Mouse (Mus musculus) forebrain, embryonic 13.5 days (tissue): Measurements from ENCODE around the gene Mprip. TPM values are rescaled to one million over a fixed set of nuclear protein-coding genes. Genes with fewer than 3 reads are reported as not detected.

Experiments used
- ATAC-seq: fragments of 200-750 bp; cut with Nextera tagmentation; 2 replicates; pipeline ENCODE4 v1.8.0; 2017
- H3K27ac ChIP-seq: fragments of 300-500 bp; sonication (generic); 2 replicates; pipeline ENCODE4 v1.5.1; 2015; ENCODE audit warnings: inconsistent platforms, mild to moderate bottlenecking, moderate library complexity
- H3K27me3 ChIP-seq: fragments of 300-500 bp; sonication (generic); 2 replicates; pipeline ENCODE4 v1.6.1; 2015; ENCODE audit warnings: mild to moderate bottlenecking, inconsistent platforms
- H3K36me3 ChIP-seq: fragments of 300-500 bp; sonication (generic); 2 replicates; pipeline ENCODE4 v1.6.1; 2015; ENCODE audit warnings: mild to moderate bottlenecking, inconsistent platforms; ENCODE audit not compliant: poor library complexity, severe bottlenecking
- H3K4me1 ChIP-seq: fragments of 300-500 bp; sonication (generic); 2 replicates; pipeline ENCODE4 v1.6.1; 2015; ENCODE audit warnings: inconsistent platforms
- H3K4me2 ChIP-seq: fragments of 300-500 bp; sonication (generic); 2 replicates; pipeline ENCODE4 v1.6.1; 2015; ENCODE audit warnings: inconsistent platforms, mild to moderate bottlenecking, moderate library complexity
- H3K4me3 ChIP-seq: fragments of 300-500 bp; sonication (generic); 2 replicates; pipeline ENCODE4 v1.5.1; 2015; ENCODE audit warnings: mild to moderate bottlenecking, inconsistent platforms
- H3K9ac ChIP-seq: fragments of 300-500 bp; sonication (generic); 2 replicates; pipeline ENCODE4 v1.6.1; 2015; ENCODE audit warnings: mild to moderate bottlenecking, inconsistent platforms
- H3K9me3 ChIP-seq: fragments of 300-500 bp; sonication (generic); replicated peaks from 2 replicates; pipeline ENCODE4 v1.6.1; 2016; ENCODE audit warnings: inconsistent platforms
- WGBS: fragments of 180-500 bp; shearing (Covaris S2); methylation state at CpG from one replicate; pipeline ENCODE4 v1.1.7; 2015; 5-methylcytosine and 5-hydroxymethylcytosine counted together
- polyA plus RNA-seq: library from polyadenylated mRNA; unstranded; fragments of >200 nt; fragmentation: Nextera tagmentation; extraction: Ambion mirVana; gene quantifications from 2 replicates; pipeline ENCODE4 v1.2.1, GENCODE M21; 2015

The Mprip gene
- polyA plus RNA-seq, 1 experiment from 2014 or later: 37.1 TPM

GRCm38 (mm10) chr11:59775435-59776148 lies 114.5 kb downstream of the Mprip start:
- ATAC-seq: no peak
- Histone ChIP-seq H3K4me1 (no peaks in the 10 kb centered on the region), H3K9ac (no peak overlapping the region), H3K9me3 (no peaks in the 10 kb centered on the region), H3K4me3 (no peak overlapping the region), H3K36me3 (peaks cover 83% of the 10 kb centered on the region), H3K4me2 (no peak overlapping the region), H3K27me3 (no peaks in the 10 kb centered on the region), H3K27ac (no peak overlapping the region)
- 88% methylated on average over 13 of the region's 13 CpGs for WGBS

DNA sequence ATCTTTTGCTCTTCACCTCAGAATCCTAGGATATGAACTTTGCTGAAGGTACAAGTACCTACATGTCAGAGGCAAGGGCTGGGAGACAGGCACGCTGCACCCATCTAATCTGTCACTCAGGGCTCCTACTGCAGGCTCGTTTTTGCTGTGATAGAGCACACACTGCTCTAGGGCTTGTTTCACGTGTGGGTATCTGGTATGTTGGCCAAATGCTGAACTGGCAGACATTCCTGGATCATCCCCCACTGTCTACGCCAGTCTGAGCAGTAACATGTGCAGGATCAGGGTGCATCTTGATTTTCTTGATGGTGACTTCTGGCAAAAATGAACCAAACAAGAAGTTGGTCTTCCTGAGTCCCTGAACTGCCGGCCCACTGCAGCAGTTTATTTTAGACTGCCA lies 116.2 kb downstream of the Mprip start:
- Histone ChIP-seq H3K27ac (no peak overlapping the region), H3K4me3 (no peak overlapping the region), H3K4me1 (no peaks in the 10 kb centered on the region), H3K4me2 (no peak overlapping the region), H3K9me3 (no peaks in the 10 kb centered on the region), H3K36me3 (peaks cover 66% of the 10 kb centered on the region), H3K27me3 (no peaks in the 10 kb centered on the region), H3K9ac (no peak overlapping the region)
- 94% methylated on average over 5 of the region's 5 CpGs for WGBS
- no peak for ATAC-seq

- no peak overlapping the region for H3K27ac ChIP-seq
- no peaks in the 10 kb centered on the region for H3K27me3 ChIP-seq
- H3K9ac ChIP-seq: no peak overlapping the region
- no peak overlapping the region for H3K4me3 ChIP-seq
- peaks cover 56% of the 10 kb centered on the region for H3K36me3 ChIP-seq
- WGBS: 54% methylated on average over 9 of the region's 9 CpGs
- H3K4me1 ChIP-seq: no peaks in the 10 kb centered on the region
- no peak for ATAC-seq
- no peak overlapping the region for H3K4me2 ChIP-seq
- H3K9me3 ChIP-seq: no peaks in the 10 kb centered on the region
Observed at GRCm38 (mm10) chr11:59778181-59778873, 117.2 kb downstream of the Mprip start.

- no peak overlapping the region for H3K27ac ChIP-seq
- peaks cover 50% of the 10 kb centered on the region for H3K36me3 ChIP-seq
- H3K27me3 ChIP-seq: no peaks in the 10 kb centered on the region
- H3K9me3 ChIP-seq: no peaks in the 10 kb centered on the region
- H3K9ac ChIP-seq: no peak overlapping the region
- 71% methylated on average over 1 of the region's 1 CpGs for WGBS
- H3K4me1 ChIP-seq: no peaks in the 10 kb centered on the region
- no peak overlapping the region for H3K4me3 ChIP-seq
- no peak for ATAC-seq
- no peak overlapping the region for H3K4me2 ChIP-seq
Observed at GRCm38 (mm10) chr11:59778874-59779223, 117.7 kb downstream of the Mprip start.

DNA sequence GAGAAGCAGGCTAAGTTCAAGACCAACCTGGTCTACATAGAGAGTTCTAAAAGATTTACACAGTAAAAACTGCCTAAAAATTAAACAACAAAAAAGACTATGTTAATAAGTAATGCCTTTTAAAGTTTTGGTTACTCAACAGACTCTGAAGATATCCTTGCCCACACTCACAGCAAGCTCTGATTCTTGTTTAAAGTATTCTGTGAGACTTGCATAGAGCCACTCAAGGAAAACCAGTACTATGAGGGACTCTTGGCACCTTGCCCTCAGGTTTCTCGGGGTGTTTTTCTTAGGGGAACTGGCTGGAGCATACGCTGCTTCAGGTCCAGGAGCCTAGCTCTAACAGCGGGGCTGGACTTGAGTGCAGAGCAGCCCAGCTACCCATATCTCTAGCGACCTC lies 118.3 kb downstream of the Mprip start:
- WGBS: 88% methylated on average over 4 of the region's 4 CpGs
- Histone ChIP-seq H3K36me3 (peaks cover 45% of the 10 kb centered on the region), H3K9ac (no peak overlapping the region), H3K27ac (no peak overlapping the region), H3K4me2 (no peak overlapping the region), H3K9me3 (no peaks in the 10 kb centered on the region), H3K27me3 (no peaks in the 10 kb centered on the region), H3K4me1 (no peaks in the 10 kb centered on the region), H3K4me3 (no peak overlapping the region)
- ATAC-seq: no peak

- no peaks in the 10 kb centered on the region for H3K9me3 ChIP-seq
- H3K27ac ChIP-seq: no peak overlapping the region
- no peaks in the 10 kb centered on the region for H3K27me3 ChIP-seq
- H3K4me2 ChIP-seq: no peak overlapping the region
- no peak overlapping the region for H3K4me3 ChIP-seq
- H3K9ac ChIP-seq: no peak overlapping the region
- WGBS: 92% methylated on average over 4 of the region's 4 CpGs
- peaks cover 36% of the 10 kb centered on the region for H3K36me3 ChIP-seq
- no peak for ATAC-seq
- no peaks in the 10 kb centered on the region for H3K4me1 ChIP-seq
Observed at GRCm38 (mm10) chr11:59780241-59780640, 119.1 kb downstream of the Mprip start.

GRCm38 (mm10) chr11:59782091-59782590 lies 121.0 kb downstream of the Mprip start:
- Histone ChIP-seq H3K4me1 (peaks cover 4% of the 10 kb centered on the region; the same call in 1 of the 2 replicates), H3K4me2 (no peak overlapping the region), H3K36me3 (peaks cover 17% of the 10 kb centered on the region), H3K27me3 (0 out of 2 replicates have a peak, but pooled peaks cover 3% of the 10 kb centered on the region), H3K27ac (no peak overlapping the region), H3K4me3 (no peak overlapping the region), H3K9ac (no peak overlapping the region), H3K9me3 (no peaks in the 10 kb centered on the region)
- ATAC-seq: no peak
- WGBS: 56% methylated on average over 7 of the region's 7 CpGs

DNA sequence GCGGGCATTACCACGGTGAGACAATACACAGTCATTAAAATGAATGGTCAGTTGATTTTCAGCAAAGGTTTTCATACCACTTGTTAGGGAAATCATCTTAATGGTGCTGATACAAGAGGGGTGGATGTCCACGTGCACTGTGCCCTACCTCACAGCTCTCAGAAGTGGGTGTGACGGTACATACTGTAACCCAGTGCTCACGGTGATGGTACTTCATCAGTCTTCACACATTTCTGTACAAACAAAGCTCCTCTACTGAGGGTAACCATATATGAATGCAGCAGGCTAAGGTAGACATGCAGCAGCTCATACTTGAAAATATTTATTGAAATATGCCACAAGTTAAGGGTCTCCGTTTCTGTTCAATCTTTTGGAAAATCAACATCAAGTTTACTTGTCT lies 122.5 kb downstream of the Mprip start:
- 88% methylated on average over 6 of the region's 6 CpGs for WGBS
- Histone ChIP-seq H3K27me3 (0 out of 2 replicates have a peak, but pooled peaks cover 10% of the 10 kb centered on the region), H3K36me3 (peaks cover 4% of the 10 kb centered on the region), H3K4me1 (peaks cover 9% of the 10 kb centered on the region), H3K27ac (no peak overlapping the region), H3K9ac (no peak overlapping the region), H3K4me3 (no peak overlapping the region), H3K4me2 (no peak overlapping the region), H3K9me3 (no peaks in the 10 kb centered on the region)
- ATAC-seq: no peak

GRCm38 (mm10) chr11:59786444-59787198 lies 125.5 kb downstream of the Mprip start:
- WGBS: 59% methylated on average over 15 of the region's 15 CpGs
- Histone ChIP-seq H3K36me3 (peaks cover 7% of the 10 kb centered on the region), H3K27me3 (0 out of 2 replicates have a peak, but pooled peaks cover 10% of the 10 kb centered on the region), H3K27ac (no peak overlapping the region), H3K9ac (peak overlapping the region; percentile 58), H3K4me1 (peaks cover 9% of the 10 kb centered on the region), H3K4me3 (peak overlapping the region; percentile 35), H3K4me2 (peak overlapping the region; percentile 82), H3K9me3 (no peaks in the 10 kb centered on the region)
- no peak for ATAC-seq

DNA sequence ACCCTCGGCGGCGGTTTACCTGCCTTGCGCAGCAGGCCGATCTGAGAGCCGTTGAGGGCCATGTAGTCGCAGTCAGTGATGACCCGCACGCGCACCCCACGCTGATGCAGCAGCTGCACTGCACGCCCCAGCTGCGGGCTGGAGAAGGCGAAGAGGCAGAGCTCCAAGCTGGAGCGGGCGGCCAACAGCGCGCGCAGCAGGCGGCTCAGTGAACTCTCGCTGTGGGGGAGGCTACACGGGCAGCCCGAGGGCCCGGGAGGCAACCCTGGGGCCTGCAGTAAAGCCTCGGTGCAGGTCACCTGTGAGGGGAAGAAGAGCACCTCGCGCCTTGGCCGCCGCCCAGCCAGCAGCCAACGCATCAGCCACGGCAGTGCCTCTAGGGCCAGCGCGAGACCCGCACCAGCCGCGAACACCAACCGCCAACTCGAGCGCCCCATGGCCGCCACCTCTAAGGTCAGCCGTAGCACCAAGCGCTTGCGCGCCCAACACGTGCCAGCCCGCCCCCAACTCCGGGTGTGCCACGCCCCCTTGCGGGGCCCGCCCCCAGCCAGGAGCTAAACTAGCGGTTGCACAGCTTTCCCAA lies 126.2 kb downstream of the Mprip start, which contains the start of gene Pld6:
Pld6 (minus strand) TSS at position 447 of the 583 bp plus-strand sequence.
- Histone ChIP-seq H3K4me3 (peak within 1 kb of the TSS; percentile 35), H3K27ac (no peak within 1 kb of the TSS), H3K4me1 (peaks cover 9% of the 10 kb centered on the region), H3K27me3 (0 out of 2 replicates have a peak, but pooled peaks cover 10% of the 10 kb centered on the region), H3K9me3 (no peaks in the 10 kb centered on the region), H3K9ac (peak within 1 kb of the TSS; percentile 58), H3K36me3 (peaks cover 14% of the 10 kb centered on the region), H3K4me2 (peak within 1 kb of the TSS; percentile 82)
- ATAC-seq: peak; percentile 78
- WGBS: under 1% methylated on average over 48 of the region's 51 CpGs

DNA sequence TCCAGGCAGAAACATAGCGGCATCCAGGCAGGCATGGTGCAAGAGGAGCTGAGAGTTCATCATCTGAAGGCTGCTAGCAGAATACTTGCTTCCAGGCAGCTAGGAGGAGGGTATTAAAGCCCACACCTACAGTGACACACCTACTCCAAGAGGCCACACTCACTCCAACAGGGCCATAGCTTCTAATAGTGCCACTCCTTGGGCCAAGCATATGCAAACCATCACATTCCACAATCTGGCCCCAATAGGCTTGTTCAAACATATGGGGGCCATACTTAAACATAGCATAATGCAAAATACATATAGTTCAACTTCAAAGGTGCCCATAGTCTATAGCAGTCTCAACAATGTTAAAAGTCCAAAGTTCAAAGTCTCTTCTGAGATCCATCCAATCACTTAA lies 128.2 kb downstream of the Mprip start:
- H3K27me3 ChIP-seq: 0 out of 2 replicates have a peak, but pooled peaks cover 10% of the 10 kb centered on the region
- no peak overlapping the region for H3K4me3 ChIP-seq
- H3K9ac ChIP-seq: no peak overlapping the region
- H3K9me3 ChIP-seq: no peaks in the 10 kb centered on the region
- H3K36me3 ChIP-seq: peaks cover 34% of the 10 kb centered on the region
- 96% methylated on average over 1 of the region's 1 CpGs for WGBS
- H3K27ac ChIP-seq: no peak overlapping the region
- H3K4me2 ChIP-seq: no peak overlapping the region
- peaks cover 9% of the 10 kb centered on the region for H3K4me1 ChIP-seq
- no peak for ATAC-seq
